Mouse (Mus musculus): Measurements from ENCODE around the gene Cd300ld4. TPM values are rescaled to one million over a fixed set of nuclear protein-coding genes. Genes with fewer than 3 reads are reported as not detected.

Cd300ld4 gene
- not detected for polyA plus RNA-seq (2014; fragmentation: Illumina TruSeq; extraction: RNeasy Lipid Tissue Mini Kit (QIAGEN cat#74804); ENCODE audit: low read depth, low replicate concordance)

DNA sequence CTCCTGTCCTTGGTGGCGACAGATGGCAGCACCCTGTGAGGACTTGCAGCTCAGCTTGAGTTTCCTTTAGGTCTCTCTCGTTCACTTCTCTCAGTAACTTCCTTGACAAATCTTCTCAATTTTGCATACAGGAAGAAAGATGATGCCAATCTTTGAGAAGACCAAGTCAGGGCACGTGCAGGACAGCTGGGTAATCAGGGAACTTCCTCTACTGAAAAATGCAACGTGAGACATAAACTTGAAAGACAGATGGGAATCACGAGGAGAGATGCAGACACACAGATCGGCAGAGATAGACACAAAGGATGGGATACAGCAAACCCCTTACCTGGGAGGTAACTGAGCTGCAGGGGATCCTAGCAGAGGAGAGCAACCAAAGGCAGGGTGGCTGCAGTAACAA, at the start of gene Cd300ld4:
Gene Cd300ld4 (minus strand): TSS at position 101 of the 400 bp plus-strand sequence.

DNA sequence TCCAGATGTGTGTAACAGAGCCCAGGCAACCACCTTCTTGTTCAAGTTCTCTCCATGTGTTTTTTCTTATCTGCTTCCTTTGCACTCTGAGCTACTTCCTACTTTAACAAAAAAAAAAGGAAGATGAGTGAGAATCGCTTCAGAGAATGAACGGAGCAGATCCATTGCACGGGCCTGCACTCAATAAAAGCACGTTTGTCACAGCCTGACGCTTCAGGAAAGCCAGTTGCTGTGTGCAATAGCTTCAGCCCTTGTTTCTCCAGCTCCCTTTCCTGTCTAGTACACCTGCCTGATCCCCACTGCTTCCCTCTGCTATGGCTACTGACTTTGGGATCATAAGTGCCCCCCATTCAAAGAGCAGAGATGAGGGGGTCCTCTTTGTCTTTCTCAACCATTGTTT, 35.3 kb upstream of the Cd300ld4 start, which contains the start of gene Cd300e:
Gene Cd300e (minus strand): TSS at position 101 of the 400 bp plus-strand sequence.

DNA sequence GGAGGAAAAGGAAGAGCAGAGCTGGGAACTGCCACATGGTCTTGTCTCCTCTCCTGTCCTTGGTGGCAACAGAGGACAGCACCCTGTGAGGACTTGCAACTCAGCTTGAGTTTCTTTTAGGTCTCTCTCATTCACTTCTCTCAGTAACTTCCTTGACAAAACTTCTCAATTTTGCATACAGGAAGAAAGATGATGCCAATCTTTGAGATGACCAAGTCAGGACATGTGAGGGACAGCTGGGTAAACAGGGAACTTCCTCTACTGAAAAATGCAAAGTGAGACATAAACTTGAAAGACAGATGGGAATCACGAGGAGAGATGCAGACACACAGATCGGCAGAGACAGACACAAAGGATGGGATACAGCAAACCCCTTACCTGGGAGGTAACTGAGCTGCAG, 21.4 kb upstream of the Cd300ld4 start, which contains the start of gene Cd300ld3:
Gene Cd300ld3 (minus strand): TSS at position 151 of the 400 bp plus-strand sequence.

DNA sequence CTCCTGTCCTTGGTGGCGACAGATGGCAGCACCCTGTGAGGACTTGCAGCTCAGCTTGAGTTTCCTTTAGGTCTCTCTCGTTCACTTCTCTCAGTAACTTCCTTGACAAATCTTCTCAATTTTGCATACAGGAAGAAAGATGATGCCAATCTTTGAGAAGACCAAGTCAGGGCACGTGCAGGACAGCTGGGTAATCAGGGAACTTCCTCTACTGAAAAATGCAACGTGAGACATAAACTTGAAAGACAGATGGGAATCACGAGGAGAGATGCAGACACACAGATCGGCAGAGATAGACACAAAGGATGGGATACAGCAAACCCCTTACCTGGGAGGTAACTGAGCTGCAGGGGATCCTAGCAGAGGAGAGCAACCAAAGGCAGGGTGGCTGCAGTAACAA, 10.9 kb upstream of the Cd300ld4 start, which contains the start of gene Cd300ld5:
Gene Cd300ld5 (minus strand): TSS at position 101 of the 400 bp plus-strand sequence.

DNA sequence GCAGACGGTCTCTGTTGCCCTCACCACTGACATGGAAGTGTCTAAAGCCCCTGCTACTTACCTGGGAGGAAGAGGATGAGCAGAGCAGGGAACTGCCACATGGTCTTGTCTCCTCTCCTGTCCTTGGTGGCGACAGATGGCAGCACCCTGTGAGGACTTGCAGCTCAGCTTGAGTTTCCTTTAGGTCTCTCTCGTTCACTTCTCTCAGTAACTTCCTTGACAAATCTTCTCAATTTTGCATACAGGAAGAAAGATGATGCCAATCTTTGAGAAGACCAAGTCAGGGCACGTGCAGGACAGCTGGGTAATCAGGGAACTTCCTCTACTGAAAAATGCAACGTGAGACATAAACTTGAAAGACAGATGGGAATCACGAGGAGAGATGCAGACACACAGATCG, 10.7 kb downstream of the Cd300ld4 start, which contains the start of gene Cd300ld2:
Gene Cd300ld2 (minus strand): TSS at position 101 of the 400 bp plus-strand sequence.

DNA sequence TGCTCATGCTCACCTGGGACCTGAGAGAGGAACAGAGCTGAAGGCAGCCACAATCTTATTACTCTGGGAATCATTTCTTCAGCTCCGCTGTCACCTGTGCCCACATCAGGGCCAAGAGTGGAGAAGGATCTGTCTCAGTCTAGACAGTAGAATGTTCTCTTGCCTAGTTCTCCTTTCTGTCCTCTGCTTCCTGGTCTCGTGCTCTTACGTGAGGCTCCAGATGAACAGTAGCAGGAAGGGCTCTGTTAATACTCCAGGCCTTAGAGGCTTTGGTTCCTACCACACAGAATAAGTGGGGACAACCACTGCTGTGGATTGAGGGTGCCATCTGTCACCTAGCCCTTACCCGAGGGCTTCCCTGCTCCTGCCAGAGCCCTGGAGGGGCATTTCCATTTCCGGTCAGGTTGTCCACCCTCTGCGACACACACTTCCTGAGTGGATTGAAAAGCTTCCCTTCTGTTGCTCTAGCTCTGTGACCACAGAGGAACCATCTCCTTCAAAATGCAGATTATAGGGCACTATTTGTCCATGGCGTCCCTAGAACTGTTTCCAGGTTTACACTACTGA, 25.3 kb downstream of the Cd300ld4 start, which contains the start of gene Cd300c2:
Gene Cd300c2 (minus strand): TSS at position 407 of the 567 bp plus-strand sequence.

DNA sequence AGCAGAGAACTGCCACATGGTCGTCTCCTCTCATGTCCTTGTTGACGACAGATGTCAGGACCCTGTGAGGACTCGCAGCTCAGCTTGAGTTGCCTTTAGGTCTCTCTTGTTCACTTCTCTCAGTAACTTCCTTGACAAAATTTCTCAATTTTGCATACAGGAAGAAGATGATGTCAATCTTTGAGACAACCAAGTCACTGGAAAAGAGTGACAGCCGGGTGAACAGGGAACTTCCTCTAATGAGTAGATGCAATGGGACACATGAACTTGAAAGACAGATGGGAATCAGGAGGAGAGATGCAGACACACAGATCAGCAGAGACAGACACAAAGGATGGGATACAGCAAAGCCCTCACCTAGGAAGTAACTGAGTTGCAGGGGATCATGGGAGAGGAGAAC, 37.0 kb downstream of the Cd300ld4 start, which contains the start of gene Cd300ld:
Gene Cd300ld (minus strand): TSS at position 130 of the 400 bp plus-strand sequence.

Other genes starting within 250 kb of the Cd300ld4 start
- not detected for gene Btbd17, start 231.1 kb downstream of the Cd300ld4 start, polyA plus RNA-seq (2014; fragmentation: Illumina TruSeq; extraction: RNeasy Lipid Tissue Mini Kit (QIAGEN cat#74804); ENCODE audit: low read depth, low replicate concordance)
- gene Gpr142, start 228.1 kb downstream of the Cd300ld4 start, polyA plus RNA-seq (2014; fragmentation: Illumina TruSeq; extraction: RNeasy Lipid Tissue Mini Kit (QIAGEN cat#74804); ENCODE audit: low read depth, low replicate concordance): not detected
- 0.07 TPM for gene Gprc5c, start 175.9 kb downstream of the Cd300ld4 start, polyA plus RNA-seq (2014; fragmentation: Illumina TruSeq; extraction: RNeasy Lipid Tissue Mini Kit (QIAGEN cat#74804); ENCODE audit: low read depth, low replicate concordance)
- gene Cd300a, start 137.0 kb downstream of the Cd300ld4 start, polyA plus RNA-seq (2014; fragmentation: Illumina TruSeq; extraction: RNeasy Lipid Tissue Mini Kit (QIAGEN cat#74804); ENCODE audit: low read depth, low replicate concordance): 0.24 TPM
- gene Cd300lb, start 92.6 kb downstream of the Cd300ld4 start, polyA plus RNA-seq (2014; fragmentation: Illumina TruSeq; extraction: RNeasy Lipid Tissue Mini Kit (QIAGEN cat#74804); ENCODE audit: low read depth, low replicate concordance): not detected
- not detected for gene Cd300c, start 57.9 kb downstream of the Cd300ld4 start, polyA plus RNA-seq (2014; fragmentation: Illumina TruSeq; extraction: RNeasy Lipid Tissue Mini Kit (QIAGEN cat#74804); ENCODE audit: low read depth, low replicate concordance)
- 0.41 TPM for gene Cd300ld, start 37.1 kb downstream of the Cd300ld4 start, polyA plus RNA-seq (2014; fragmentation: Illumina TruSeq; extraction: RNeasy Lipid Tissue Mini Kit (QIAGEN cat#74804); ENCODE audit: low read depth, low replicate concordance)
- gene Cd300c2, start 25.1 kb downstream of the Cd300ld4 start, polyA plus RNA-seq (2014; fragmentation: Illumina TruSeq; extraction: RNeasy Lipid Tissue Mini Kit (QIAGEN cat#74804); ENCODE audit: low read depth, low replicate concordance): 0.22 TPM
- gene Cd300ld2, start 10.8 kb downstream of the Cd300ld4 start, polyA plus RNA-seq (2014; fragmentation: Illumina TruSeq; extraction: RNeasy Lipid Tissue Mini Kit (QIAGEN cat#74804); ENCODE audit: low read depth, low replicate concordance): not detected
- 1.1 TPM for gene Cd300ld5, start 10.8 kb upstream of the Cd300ld4 start, polyA plus RNA-seq (2014; fragmentation: Illumina TruSeq; extraction: RNeasy Lipid Tissue Mini Kit (QIAGEN cat#74804); ENCODE audit: low read depth, low replicate concordance)
- 1.1 TPM for gene Cd300ld3, start 21.4 kb upstream of the Cd300ld4 start, polyA plus RNA-seq (2014; fragmentation: Illumina TruSeq; extraction: RNeasy Lipid Tissue Mini Kit (QIAGEN cat#74804); ENCODE audit: low read depth, low replicate concordance)
- gene Cd300e, start 35.2 kb upstream of the Cd300ld4 start, polyA plus RNA-seq (2014; fragmentation: Illumina TruSeq; extraction: RNeasy Lipid Tissue Mini Kit (QIAGEN cat#74804); ENCODE audit: low read depth, low replicate concordance): not detected
- gene Rab37, start 64.4 kb upstream of the Cd300ld4 start, polyA plus RNA-seq (2014; fragmentation: Illumina TruSeq; extraction: RNeasy Lipid Tissue Mini Kit (QIAGEN cat#74804); ENCODE audit: low read depth, low replicate concordance): not detected
- gene Cd300lf, start 107.0 kb upstream of the Cd300ld4 start, polyA plus RNA-seq (2014; fragmentation: Illumina TruSeq; extraction: RNeasy Lipid Tissue Mini Kit (QIAGEN cat#74804); ENCODE audit: low read depth, low replicate concordance): not detected
- gene Slc9a3r1, start 136.3 kb upstream of the Cd300ld4 start, polyA plus RNA-seq (2014; fragmentation: Illumina TruSeq; extraction: RNeasy Lipid Tissue Mini Kit (QIAGEN cat#74804); ENCODE audit: low read depth, low replicate concordance): 5.1 TPM
- 0.13 TPM for gene Tmem104, start 160.5 kb upstream of the Cd300ld4 start, polyA plus RNA-seq (2014; fragmentation: Illumina TruSeq; extraction: RNeasy Lipid Tissue Mini Kit (QIAGEN cat#74804); ENCODE audit: low read depth, low replicate concordance)
- gene Nat9, start 160.8 kb upstream of the Cd300ld4 start, polyA plus RNA-seq (2014; fragmentation: Illumina TruSeq; extraction: RNeasy Lipid Tissue Mini Kit (QIAGEN cat#74804); ENCODE audit: low read depth, low replicate concordance): 7.1 TPM
- gene Grin2c, start 240.2 kb upstream of the Cd300ld4 start, polyA plus RNA-seq (2014; fragmentation: Illumina TruSeq; extraction: RNeasy Lipid Tissue Mini Kit (QIAGEN cat#74804); ENCODE audit: low read depth, low replicate concordance): 0.04 TPM